Mouse (Mus musculus): ENCODE results near the gene Gpc5. TPM values are rescaled to one million over a fixed set of nuclear protein-coding genes. Genes with fewer than 3 reads are reported as not detected.

Gpc5 gene
- total and polyA plus RNA-seq, 2 experiments = not detected

DNA sequence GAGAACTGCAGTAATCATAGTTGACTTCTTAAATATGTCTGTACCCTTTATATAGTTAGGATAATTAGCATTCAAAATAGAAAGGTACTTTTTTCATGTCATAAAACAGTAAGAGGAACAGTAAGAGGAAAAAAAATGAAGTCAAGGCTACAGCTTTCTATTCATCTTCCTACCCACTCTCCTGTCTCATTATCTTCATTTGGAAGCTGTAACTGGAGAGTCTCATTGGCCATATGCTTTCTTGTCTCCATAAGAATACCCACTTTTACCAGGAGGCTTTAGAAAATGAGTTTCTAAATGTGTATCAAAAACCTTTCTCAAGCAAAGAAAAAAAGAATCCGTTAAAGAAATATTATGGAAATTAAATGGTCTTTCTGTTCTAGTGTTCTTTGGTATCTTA is 541.3 kb downstream of the Gpc5 start:
- H3K27me3 ChIP-seq (ENCODE audit: control insufficient read depth, insufficient read depth, low read length) = no peaks in the 10 kb centered on the region
- 80% methylated on average over 1 of the region's 1 CpGs for WGBS
- TF ChIP-seq POLR2A (IDR thresholded peaks at IDR 0.05; ENCODE audit: extremely low read depth, insufficient read depth, low read length) = no peak
- TF ChIP-seq CTCF (IDR thresholded peaks at IDR 0.05; ENCODE audit: low read depth, low read length) = no peak
- no peaks in the 10 kb centered on the region for H3K79me2 ChIP-seq (ENCODE audit: control insufficient read depth, insufficient read depth, low read length)
- H3K4me3 ChIP-seq (ENCODE audit: insufficient read depth, low read depth, low read length) = no peak overlapping the region
- H3K4me1 ChIP-seq (ENCODE audit: control insufficient read depth, insufficient read depth, low read length) = no peaks in the 10 kb centered on the region
- no peak overlapping the region for H3K9ac ChIP-seq (ENCODE audit: low read depth, low read length)
- no peak overlapping the region for H3K27ac ChIP-seq (replicated peaks; ENCODE audit: insufficient read depth, low read depth, low read length)
- no peaks in the 10 kb centered on the region for H3K36me3 ChIP-seq (ENCODE audit: control insufficient read depth, insufficient read depth, low read length)
- no peak for DNase-seq (ENCODE audit: extremely low read depth, low read depth, low spot score)

GRCm38 (mm10) chr14:115679875-115680274 is 587.9 kb downstream of the Gpc5 start:
- no peak for TF ChIP-seq POLR2A (IDR thresholded peaks at IDR 0.05; ENCODE audit: extremely low read depth, insufficient read depth, low read length)
- no peak for TF ChIP-seq CTCF (IDR thresholded peaks at IDR 0.05; ENCODE audit: low read depth, low read length)
- Histone ChIP-seq H3K4me3 (ENCODE audit: insufficient read depth, low read depth, low read length) (no peak overlapping the region), H3K27ac (replicated peaks; ENCODE audit: insufficient read depth, low read depth, low read length) (no peak overlapping the region), H3K4me1 (ENCODE audit: control insufficient read depth, insufficient read depth, low read length) (no peaks in the 10 kb centered on the region), H3K36me3 (ENCODE audit: control insufficient read depth, insufficient read depth, low read length) (no peaks in the 10 kb centered on the region), H3K9ac (ENCODE audit: low read depth, low read length) (no peak overlapping the region), H3K79me2 (ENCODE audit: control insufficient read depth, insufficient read depth, low read length) (no peaks in the 10 kb centered on the region), H3K27me3 (ENCODE audit: control insufficient read depth, insufficient read depth, low read length) (no peaks in the 10 kb centered on the region)
- no peak for DNase-seq (ENCODE audit: extremely low read depth, low read depth, low spot score)
- WGBS = 73% methylated on average over 2 of the region's 2 CpGs

DNA sequence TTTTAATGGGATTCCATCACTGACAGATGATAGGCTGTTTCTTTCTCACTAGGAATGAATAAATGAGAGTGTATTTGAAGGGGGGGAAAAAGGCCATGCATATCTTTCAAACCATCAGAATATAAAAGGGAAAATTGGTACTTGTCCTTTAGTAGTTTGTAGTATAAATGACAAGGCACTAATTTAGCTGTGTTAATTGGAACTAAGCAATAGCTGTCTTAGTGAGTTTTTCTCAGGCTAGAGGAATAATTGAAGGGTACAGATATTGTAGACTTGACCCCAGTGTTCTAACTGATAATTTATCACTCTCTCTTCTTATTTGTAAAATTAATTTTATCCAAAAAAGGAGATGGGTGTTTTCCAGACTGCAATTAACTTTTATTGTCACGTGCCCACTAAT is 654.0 kb downstream of the Gpc5 start:
- Histone ChIP-seq H3K79me2 (ENCODE audit: control insufficient read depth, insufficient read depth, low read length) (no peaks in the 10 kb centered on the region), H3K36me3 (ENCODE audit: control insufficient read depth, insufficient read depth, low read length) (no peaks in the 10 kb centered on the region), H3K27me3 (ENCODE audit: control insufficient read depth, insufficient read depth, low read length) (no peaks in the 10 kb centered on the region), H3K27ac (replicated peaks; ENCODE audit: insufficient read depth, low read depth, low read length) (no peak overlapping the region), H3K4me3 (ENCODE audit: insufficient read depth, low read depth, low read length) (no peak overlapping the region), H3K9ac (ENCODE audit: low read depth, low read length) (no peak overlapping the region), H3K4me1 (ENCODE audit: control insufficient read depth, insufficient read depth, low read length) (no peaks in the 10 kb centered on the region)
- DNase-seq (ENCODE audit: extremely low read depth, low read depth, low spot score) = no peak
- TF ChIP-seq POLR2A (IDR thresholded peaks at IDR 0.05; ENCODE audit: extremely low read depth, insufficient read depth, low read length) (no peak), CTCF (IDR thresholded peaks at IDR 0.05; ENCODE audit: low read depth, low read length) (no peak)
- 83% methylated on average over 1 of the region's 1 CpGs for WGBS

DNA sequence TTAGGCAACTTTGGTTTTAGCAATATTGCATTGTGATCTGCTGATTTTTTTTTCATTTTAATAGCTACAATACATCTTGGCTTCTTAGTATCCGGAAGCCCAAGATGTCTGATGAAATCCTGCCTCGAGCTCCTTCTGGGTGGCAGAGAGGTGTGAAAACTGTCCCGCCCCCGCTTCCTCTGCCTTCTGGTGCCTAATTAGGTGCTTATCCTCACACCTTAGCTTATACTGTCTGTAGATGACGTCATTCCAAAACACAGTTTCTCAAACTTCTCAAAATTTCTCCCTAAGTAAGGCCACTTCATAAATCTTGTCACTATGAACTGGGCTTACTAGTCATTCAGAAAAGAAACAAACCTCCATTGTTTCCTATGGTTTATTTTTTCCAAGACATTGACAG is 668.2 kb downstream of the Gpc5 start:
- TF ChIP-seq CTCF (IDR thresholded peaks at IDR 0.05; ENCODE audit: low read depth, low read length) (no peak), POLR2A (IDR thresholded peaks at IDR 0.05; ENCODE audit: extremely low read depth, insufficient read depth, low read length) (no peak)
- H3K27ac ChIP-seq (replicated peaks; ENCODE audit: insufficient read depth, low read depth, low read length) = no peak overlapping the region
- no peaks in the 10 kb centered on the region for H3K79me2 ChIP-seq (ENCODE audit: control insufficient read depth, insufficient read depth, low read length)
- no peaks in the 10 kb centered on the region for H3K4me1 ChIP-seq (ENCODE audit: control insufficient read depth, insufficient read depth, low read length)
- H3K9ac ChIP-seq (ENCODE audit: low read depth, low read length) = no peak overlapping the region
- H3K27me3 ChIP-seq (ENCODE audit: control insufficient read depth, insufficient read depth, low read length) = no peaks in the 10 kb centered on the region
- DNase-seq (ENCODE audit: extremely low read depth, low read depth, low spot score) = no peak
- no peaks in the 10 kb centered on the region for H3K36me3 ChIP-seq (ENCODE audit: control insufficient read depth, insufficient read depth, low read length)
- H3K4me3 ChIP-seq (ENCODE audit: insufficient read depth, low read depth, low read length) = no peak overlapping the region
- 74% methylated on average over 5 of the region's 5 CpGs for WGBS

- no peak for TF ChIP-seq CTCF (IDR thresholded peaks at IDR 0.05; ENCODE audit: low read depth, low read length)
- TF ChIP-seq POLR2A (IDR thresholded peaks at IDR 0.05; ENCODE audit: extremely low read depth, insufficient read depth, low read length) = no peak
- WGBS = 79% methylated on average over 7 of the region's 7 CpGs
Measured at GRCm38 (mm10) chr14:115779382-115780177, 687.6 kb downstream of the Gpc5 start.

GRCm38 (mm10) chr14:115804751-115805150 is 712.7 kb downstream of the Gpc5 start:
- H3K36me3 ChIP-seq (ENCODE audit: control insufficient read depth, insufficient read depth, low read length) = no peaks in the 10 kb centered on the region
- no peaks in the 10 kb centered on the region for H3K4me1 ChIP-seq (ENCODE audit: control insufficient read depth, insufficient read depth, low read length)
- H3K79me2 ChIP-seq (ENCODE audit: control insufficient read depth, insufficient read depth, low read length) = no peaks in the 10 kb centered on the region
- WGBS = 34% methylated on average over 2 of the region's 2 CpGs
- H3K27me3 ChIP-seq (ENCODE audit: control insufficient read depth, insufficient read depth, low read length) = no peaks in the 10 kb centered on the region
- TF ChIP-seq POLR2A (IDR thresholded peaks at IDR 0.05; ENCODE audit: extremely low read depth, insufficient read depth, low read length) = no peak
- no peak for TF ChIP-seq CTCF (IDR thresholded peaks at IDR 0.05; ENCODE audit: low read depth, low read length)
- no peak overlapping the region for H3K4me3 ChIP-seq (ENCODE audit: insufficient read depth, low read depth, low read length)
- no peak for DNase-seq (ENCODE audit: extremely low read depth, low read depth, low spot score)
- H3K9ac ChIP-seq (ENCODE audit: low read depth, low read length) = no peak overlapping the region
- no peak overlapping the region for H3K27ac ChIP-seq (replicated peaks; ENCODE audit: insufficient read depth, low read depth, low read length)

More at GRCm38 (mm10) chr14:115779382-115780177, 687.6 kb downstream of the Gpc5 start:
- Histone ChIP-seq H3K27me3 (ENCODE audit: control insufficient read depth, insufficient read depth, low read length) (no peaks in the 10 kb centered on the region), H3K36me3 (ENCODE audit: control insufficient read depth, insufficient read depth, low read length) (no peaks in the 10 kb centered on the region), H3K27ac (replicated peaks; ENCODE audit: insufficient read depth, low read depth, low read length) (no peak overlapping the region), H3K4me3 (ENCODE audit: insufficient read depth, low read depth, low read length) (no peak overlapping the region), H3K79me2 (ENCODE audit: control insufficient read depth, insufficient read depth, low read length) (no peaks in the 10 kb centered on the region), H3K4me1 (ENCODE audit: control insufficient read depth, insufficient read depth, low read length) (no peaks in the 10 kb centered on the region), H3K9ac (ENCODE audit: low read depth, low read length) (no peak overlapping the region)
- DNase-seq (ENCODE audit: extremely low read depth, low read depth, low spot score) = no peak
